Mouse (Mus musculus) gastrocnemius, adult 18-20 months (tissue): ENCODE data around the gene Map3k6. TPM values are rescaled to one million over a fixed set of nuclear protein-coding genes. Genes with fewer than 3 reads are reported as not detected.

Experiments used
- DNase-seq: peaks from one replicate; pipeline ENCODE4 v3.0.0; 2021; ENCODE audit warnings: low spot score
- long read RNA-seq, 2 experiments: library from polyadenylated mRNA; stranded (forward); transcript quantifications; one replicate each; pipeline ENCODE4 v2.0.0; 2021
- total RNA-seq, 2 experiments: library from RNA; stranded (reverse); gene quantifications; 2 replicates each; pipeline ENCODE4 v1.2.3; 2021

Gene Map3k6
- 10 to 100 TPM in 1 of 2 experiments, 1 to 10 TPM in 1; 8.8 to 11.4 TPM for total RNA-seq
- long read RNA-seq, experiment 1, full-length matches to known transcripts, result 7 of 10 reads
- long read RNA-seq, experiment 1, partial matches to known transcripts, result 1 of 10 reads
- long read RNA-seq, experiment 1, other reads (novel, unspliced or antisense), result 2 of 10 reads
- long read RNA-seq, experiment 2, full-length matches to known transcripts, result 3 of 6 reads
- long read RNA-seq, experiment 2, partial matches to known transcripts, result 1 of 6 reads
- long read RNA-seq, experiment 2, other reads (novel, unspliced or antisense), result 2 of 6 reads

GRCm38 (mm10) chr4:133240490-133240921, at the start of gene Map3k6:
Map3k6 (plus strand) TSS chr4:133240818.
- DNase-seq, result peak; percentile 92

GRCm38 (mm10) chr4:133194482-133194881, 46.1 kb upstream of the Map3k6 start:
- no peak for DNase-seq

- no peak for DNase-seq
Measured at GRCm38 (mm10) chr4:133195014-133195413, 45.6 kb upstream of the Map3k6 start.

GRCm38 (mm10) chr4:133196136-133196535, 44.5 kb upstream of the Map3k6 start:
- DNase-seq, result no peak

- DNase-seq, result no peak
Measured at GRCm38 (mm10) chr4:133196852-133197251, 43.8 kb upstream of the Map3k6 start.

GRCm38 (mm10) chr4:133197355-133197754, 43.3 kb upstream of the Map3k6 start:
- DNase-seq, result no peak

- DNase-seq, result peak; percentile 41
Measured at GRCm38 (mm10) chr4:133197801-133198286, 42.8 kb upstream of the Map3k6 start.

- DNase-seq, result no peak
Measured at GRCm38 (mm10) chr4:133198337-133199180, 42.1 kb upstream of the Map3k6 start.

- no peak for DNase-seq
Measured at GRCm38 (mm10) chr4:133199743-133200142, 40.9 kb upstream of the Map3k6 start.

- peak; percentile 48 for DNase-seq
Measured at GRCm38 (mm10) chr4:133200343-133200742, 40.3 kb upstream of the Map3k6 start.

- DNase-seq, result peak; percentile 78
Measured at GRCm38 (mm10) chr4:133201006-133201771, 39.4 kb upstream of the Map3k6 start.

GRCm38 (mm10) chr4:133202254-133202653, 38.4 kb upstream of the Map3k6 start:
- DNase-seq, result no peak

GRCm38 (mm10) chr4:133203591-133203990, 37.0 kb upstream of the Map3k6 start:
- DNase-seq, result no peak

GRCm38 (mm10) chr4:133204379-133204778, 36.2 kb upstream of the Map3k6 start:
- no peak for DNase-seq

GRCm38 (mm10) chr4:133209366-133209765, 31.3 kb upstream of the Map3k6 start:
- DNase-seq, result peak; percentile 43

- no peak for DNase-seq
Measured at GRCm38 (mm10) chr4:133210023-133210787, 30.4 kb upstream of the Map3k6 start.

GRCm38 (mm10) chr4:133210788-133211390, 29.7 kb upstream of the Map3k6 start:
- DNase-seq, result no peak

GRCm38 (mm10) chr4:133211751-133212561, 28.7 kb upstream of the Map3k6 start, which contains the start of the genes Cd164l2 and Gpr3:
Cd164l2 (plus strand) TSS chr4:133212131.
Gpr3 (minus strand) TSS chr4:133212536.
- DNase-seq, result no peak

- DNase-seq, result peak; percentile 84
Measured at GRCm38 (mm10) chr4:133212562-133213267, 27.9 kb upstream of the Map3k6 start.
